Mouse (Mus musculus) CH12.LX (cell line): ENCODE data around the gene Vps33b. TPM values are rescaled to one million over a fixed set of nuclear protein-coding genes. Genes with fewer than 3 reads are reported as not detected.

Experiments
- DNase-seq: peaks from one replicate; pipeline ENCODE4 v3.0.0-alpha.2; 2013; ENCODE audit errors: extremely low read depth
- H3K27ac ChIP-seq: 2 replicates; pipeline ENCODE4 v1.5.1; 2012; ENCODE audit warnings: low read depth, mild to moderate bottlenecking, control low read depth, moderate library complexity; ENCODE audit not compliant: insufficient read depth
- H3K27me3 ChIP-seq: replicated peaks from 2 replicates; pipeline ENCODE3; 2012; ENCODE audit warnings: inconsistent platforms
- H3K36me3 ChIP-seq, 2 experiments: replicated peaks in 1 of 2; 2 replicates each; pipeline versions ENCODE3 to v1.6.1; 2012; ENCODE audit warnings: inconsistent platforms in 1 of 2, low read length in 1 of 2, mild to moderate bottlenecking in 1 of 2, mixed read lengths in 1 of 2, moderate library complexity in 1 of 2; ENCODE audit not compliant: control insufficient read depth in 1 of 2, insufficient read depth in 1 of 2
- H3K4me1 ChIP-seq, 2 experiments: 2 replicates each; pipeline ENCODE4 v1.6.1; 2012; ENCODE audit warnings: inconsistent platforms in 1 of 2, moderate library complexity in 1 of 2; ENCODE audit not compliant: insufficient read depth in 2 of 2, control insufficient read depth in 1 of 2
- H3K4me2 ChIP-seq: 2 replicates; pipeline ENCODE4 v1.6.1; 2012; ENCODE audit warnings: low read depth, mild to moderate bottlenecking, control low read depth; ENCODE audit not compliant: poor library complexity, insufficient read depth, severe bottlenecking
- H3K4me3 ChIP-seq, 3 experiments: fragments of 150-350 bp in 1 of 3; sonication (generic) in 1 of 3; replicated peaks in 1 of 3; 2 replicates each; pipeline versions ENCODE3 to v1.5.1; 2011 to 2012; ENCODE audit warnings: low read depth in 2 of 3, low read length in 2 of 3, mild to moderate bottlenecking in 2 of 3, moderate library complexity in 2 of 3, control low read depth in 1 of 3, improper control_type of control experiment in 1 of 3, inconsistent platforms in 1 of 3, mixed read lengths in 1 of 3; ENCODE audit not compliant: poor library complexity in 1 of 3
- H3K79me2 ChIP-seq: replicated peaks from 2 replicates; pipeline ENCODE4 v1.6.1; 2012; ENCODE audit warnings: mild to moderate bottlenecking, moderate library complexity; ENCODE audit not compliant: control insufficient read depth, poor library complexity, insufficient read depth, severe bottlenecking; ENCODE audit errors: extremely low read depth
- H3K9ac ChIP-seq: 2 replicates; pipeline ENCODE4 v1.6.1; 2012; ENCODE audit warnings: low read depth, mild to moderate bottlenecking, control low read depth, moderate library complexity; ENCODE audit not compliant: insufficient read depth
- H3K9me3 ChIP-seq: replicated peaks from 2 replicates; pipeline ENCODE3; 2012; ENCODE audit warnings: low read length, inconsistent platforms, mixed read lengths
- CHD2 ChIP-seq: IDR thresholded peaks from 2 replicates; pipeline ENCODE4 v1.6.1; 2011; ENCODE audit warnings: low read length, improper control_type of control experiment
- CTCF ChIP-seq, 2 experiments: IDR thresholded peaks in 1 of 2; conservative IDR thresholded peaks in 1 of 2; 2 replicates each; pipeline ENCODE4 v1.5.1; 2011 to 2012; ENCODE audit warnings: low read depth in 2 of 2, low read length in 2 of 2, improper control_type of control experiment in 1 of 2, inconsistent platforms in 1 of 2, mild to moderate bottlenecking in 1 of 2, moderate library complexity in 1 of 2
- E2F4 ChIP-seq: IDR thresholded peaks from 2 replicates; pipeline ENCODE4 v1.6.1; 2011; ENCODE audit warnings: low read depth, low read length, improper control_type of control experiment; ENCODE audit not compliant: insufficient replicate concordance
- EP300 ChIP-seq: IDR thresholded peaks from 2 replicates; pipeline ENCODE4 v1.6.1; 2011; ENCODE audit warnings: low read length, improper control_type of control experiment
- ETS1 ChIP-seq: conservative IDR thresholded peaks from 2 replicates; pipeline ENCODE4 v1.6.1; 2012; ENCODE audit warnings: low read depth, mild to moderate bottlenecking, inconsistent platforms, low read length, improper control_type of control experiment, moderate library complexity
- JUN ChIP-seq: IDR thresholded peaks from 2 replicates; pipeline ENCODE4 v1.6.1; 2011; ENCODE audit warnings: low read depth, mild to moderate bottlenecking, low read length, improper control_type of control experiment, moderate library complexity; ENCODE audit not compliant: insufficient read depth
- JUND ChIP-seq: conservative IDR thresholded peaks from 2 replicates; pipeline ENCODE4 v1.6.1; 2011; ENCODE audit warnings: low read depth, low read length, improper control_type of control experiment
- KAT2A ChIP-seq: IDR thresholded peaks from 2 replicates; pipeline ENCODE4 v1.6.1; 2012; ENCODE audit warnings: low read length, improper control_type of control experiment, inconsistent platforms; ENCODE audit not compliant: insufficient replicate concordance
- MAFK ChIP-seq: IDR thresholded peaks from 2 replicates; pipeline ENCODE4 v1.6.1; 2011; ENCODE audit warnings: low read length, improper control_type of control experiment; ENCODE audit not compliant: insufficient replicate concordance
- MAX ChIP-seq: IDR thresholded peaks from 2 replicates; pipeline ENCODE4 v1.6.1; 2011; ENCODE audit warnings: low read length, improper control_type of control experiment
- MEF2A ChIP-seq: IDR thresholded peaks from 2 replicates; pipeline ENCODE4 v1.6.1; 2014; ENCODE audit warnings: low read depth, mild to moderate bottlenecking, inconsistent platforms, low read length, improper control_type of control experiment, borderline replicate concordance
- MXI1 ChIP-seq: IDR thresholded peaks from 2 replicates; pipeline ENCODE4 v1.6.1; 2011; ENCODE audit warnings: mild to moderate bottlenecking, low read depth, low read length, improper control_type of control experiment
- MYC ChIP-seq: IDR thresholded peaks from 2 replicates; pipeline ENCODE4 v1.6.1; 2011; ENCODE audit warnings: low read depth, mild to moderate bottlenecking, improper control_type of control experiment, low read length
- PAX5 ChIP-seq: IDR thresholded peaks from 2 replicates; pipeline ENCODE4 v1.6.1; 2012; ENCODE audit warnings: low read length, inconsistent platforms, mixed read lengths
- POLR2A ChIP-seq: IDR thresholded peaks from 2 replicates; pipeline ENCODE4 v1.6.1; 2011; ENCODE audit warnings: low read depth, mild to moderate bottlenecking, improper control_type of control experiment, low read length
- POLR2AphosphoS2 ChIP-seq: IDR thresholded peaks from 2 replicates; pipeline ENCODE4 v1.6.1; 2011; ENCODE audit warnings: low read depth, low read length, improper control_type of control experiment
- RAD21 ChIP-seq: IDR thresholded peaks from 2 replicates; pipeline ENCODE4 v1.6.1; 2011; ENCODE audit warnings: low read depth, mild to moderate bottlenecking, low read length, improper control_type of control experiment, moderate library complexity
- RCOR1 ChIP-seq: conservative IDR thresholded peaks from 2 replicates; pipeline ENCODE4 v1.6.1; 2012; ENCODE audit warnings: low read depth, mild to moderate bottlenecking, inconsistent platforms, low read length, improper control_type of control experiment
- SMC3 ChIP-seq: IDR thresholded peaks from 2 replicates; pipeline ENCODE4 v1.6.1; 2011; ENCODE audit warnings: low read depth, low read length, improper control_type of control experiment
- TBP ChIP-seq: conservative IDR thresholded peaks from 2 replicates; pipeline ENCODE4 v1.6.1; 2011; ENCODE audit warnings: low read depth, low read length, improper control_type of control experiment
- USF1 ChIP-seq: IDR thresholded peaks from 2 replicates; pipeline ENCODE4 v1.6.1; 2014; ENCODE audit warnings: low read depth, mild to moderate bottlenecking, inconsistent platforms, low read length, improper control_type of control experiment
- ZKSCAN1 ChIP-seq: IDR thresholded peaks from 2 replicates; pipeline ENCODE4 v1.6.1; 2012; ENCODE audit warnings: low read depth, inconsistent platforms, low read length, improper control_type of control experiment, borderline replicate concordance
- ZMIZ1 ChIP-seq: IDR thresholded peaks from 2 replicates; pipeline ENCODE4 v1.6.1; 2012; ENCODE audit warnings: low read depth, mild to moderate bottlenecking, inconsistent platforms, low read length, improper control_type of control experiment
- dilution Hi-C: fragments of 300-500 bp; cut with MboI; formaldehyde crosslinking; loops from 2 replicates; pipeline ENCODE4 v1.14.3; 2020; ENCODE audit warnings: low sequenced_read_pairs; ENCODE audit not compliant: extremely low pct_unique_long_range_greater_than_20kb, extremely low pct_ligation_motif_present
- in situ Hi-C: fragments of 300-500 bp; cut with MboI; formaldehyde crosslinking; loops from 3 replicates; pipeline ENCODE4 v1.14.3; 2019; ENCODE audit warnings: low sequenced_read_pairs, low pct_ligation_motif_present, low pct_unique_long_range_greater_than_20kb, mixed read lengths
- polyA plus RNA-seq: library from polyadenylated mRNA; unstranded; fragments of >175 nt; gene quantifications from 2 replicates; pipeline ENCODE4 v1.2.1, GENCODE M21; 2012; ENCODE audit warnings: low read depth; ENCODE audit not compliant: insufficient read length
- total RNA-seq, 2 experiments: library from RNA; depleted of rRNA; stranded (reverse); fragments of 300-350 nt in 1 of 2; fragments of >200 nt in 1 of 2; gene quantifications; 2 replicates each; pipeline ENCODE4 v1.2.3; 2012 to 2014

The Vps33b gene
- total and polyA plus RNA-seq, 3 experiments = 15.5 to 23.2 (median 16.6) TPM

DNA sequence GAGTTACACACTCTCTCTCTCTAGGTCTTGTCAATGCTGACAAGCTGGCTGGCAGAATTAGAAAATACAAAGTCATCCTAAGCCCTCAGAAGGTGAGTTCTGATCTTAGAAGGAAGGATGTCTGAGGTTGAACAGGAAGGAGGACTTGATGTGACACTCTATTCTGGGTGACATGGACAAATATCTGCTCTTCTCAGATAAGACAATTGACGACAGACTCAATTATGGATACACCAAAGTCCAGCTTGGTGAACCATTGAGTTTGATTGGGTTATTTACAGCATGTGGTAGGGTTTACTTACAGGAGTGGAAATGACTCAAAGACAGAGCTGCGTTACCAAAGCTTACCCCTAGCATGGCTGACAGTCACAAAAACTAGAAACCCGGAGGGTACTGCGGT lies 6.9 kb downstream of the Vps33b start:
- H3K79me2 ChIP-seq = peaks cover 3% of the 10 kb centered on the region; the same call in 1 of the 2 replicates
- in situ Hi-C loops (no loop called here), dilution Hi-C loops (no loop called here)
- H3K36me3 ChIP-seq = peaks cover 48 to 95% of the 10 kb centered on the region in 2 experiments
- H3K9ac ChIP-seq = no peak overlapping the region
- no peak for TF ChIP-seq E2F4
- TF ChIP-seq MXI1 = no peak
- TF ChIP-seq JUND = no peak
- no peak for TF ChIP-seq USF1
- TF ChIP-seq MEF2A = no peak
- TF ChIP-seq MYC = no peak
- TF ChIP-seq SMC3 = no peak
- no peak for TF ChIP-seq MAFK
- H3K27me3 ChIP-seq = no peaks in the 10 kb centered on the region
- no peak overlapping the region for H3K4me2 ChIP-seq
- no peaks in the 10 kb centered on the region for H3K9me3 ChIP-seq
- H3K27ac ChIP-seq = no peak overlapping the region
- no peak overlapping the region for H3K4me3 ChIP-seq
- DNase-seq = no peak
- H3K4me1 ChIP-seq = peaks cover 0 to 10% of the 10 kb centered on the region in 2 experiments; a peak in 2 of 4 replicates

- H3K4me1 ChIP-seq = no peaks in the 10 kb centered on the region
- in situ Hi-C loops = no loop called here
- no peak overlapping the region for H3K4me2 ChIP-seq
- no peaks in the 10 kb centered on the region for H3K27me3 ChIP-seq
- dilution Hi-C loops = no loop called here
- DNase-seq = no peak
- H3K4me3 ChIP-seq = no peak overlapping the region
- no peaks in the 10 kb centered on the region for H3K79me2 ChIP-seq
- H3K9me3 ChIP-seq = no peaks in the 10 kb centered on the region
- H3K27ac ChIP-seq = no peak overlapping the region
- TF ChIP-seq CHD2 (no peak), SMC3 (no peak), JUN (no peak), MEF2A (no peak), RCOR1 (no peak), JUND (no peak), RAD21 (no peak), ZKSCAN1 (no peak)
- H3K36me3 ChIP-seq = peaks cover 50 to 93% of the 10 kb centered on the region in 2 experiments
- H3K9ac ChIP-seq = no peak overlapping the region
Measured at GRCm38 (mm10) chr7:80280032-80280431, 10.6 kb downstream of the Vps33b start.

- Histone ChIP-seq H3K4me1 (no peaks in the 10 kb centered on the region), H3K4me2 (no peak overlapping the region), H3K27ac (no peak overlapping the region), H3K9ac (no peak overlapping the region), H3K36me3 (peaks cover 52 to 95% of the 10 kb centered on the region in 2 experiments), H3K79me2 (no peaks in the 10 kb centered on the region), H3K9me3 (no peaks in the 10 kb centered on the region), H3K4me3 (no peak overlapping the region), H3K27me3 (no peaks in the 10 kb centered on the region)
- in situ Hi-C loops (no loop called here), dilution Hi-C loops (no loop called here)
- no peak for DNase-seq
- TF ChIP-seq EP300 (no peak), TBP (no peak), RAD21 (peak; percentile 12), POLR2A (no peak), POLR2AphosphoS2 (no peak), USF1 (no peak), MYC (no peak), MAX (no peak), ETS1 (no peak), ZMIZ1 (no peak), KAT2A (no peak), PAX5 (no peak), JUND (no peak), CTCF (conservative IDR thresholded peaks at IDR 0.05 in 1 of 2, IDR thresholded peaks at IDR 0.05 in 1 of 2; ENCODE audit: low read depth in 2 of 2, low read length in 2 of 2) (peak in 1 of 2 experiments; percentile 28; a peak in 1 of 4 replicates), ZKSCAN1 (no peak)
Measured at GRCm38 (mm10) chr7:80280998-80281397, 11.5 kb downstream of the Vps33b start.
